Mouse (Mus musculus): ENCODE data around the gene Pole3.
"Not testable (repeated sequence)": the region's sequence is repeated elsewhere in the genome, so short reads cannot be mapped to it uniquely, and the experiment has no call there.

Pole3 gene

DNA sequence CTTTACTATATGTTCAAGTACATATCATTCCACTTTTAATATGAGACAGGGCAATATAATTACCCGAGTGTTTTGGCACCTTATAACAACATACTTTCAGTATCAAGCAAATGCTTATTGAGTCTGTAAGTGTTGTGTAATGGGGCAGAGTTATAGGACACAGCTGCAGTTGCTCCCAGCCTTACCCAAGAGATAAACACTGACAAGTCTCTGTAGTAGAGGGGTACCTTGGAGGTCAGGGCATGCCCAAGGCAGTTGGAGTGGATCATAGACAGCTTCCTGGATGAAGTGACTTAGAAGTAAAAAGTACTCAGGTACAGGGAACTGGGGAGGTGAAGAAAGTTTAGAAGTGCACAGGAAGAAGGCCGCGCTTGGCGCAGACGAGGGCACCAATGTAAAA is 37.7 kb downstream of the Pole3 start:
- DNase-seq (ENCODE audit: low spot score), result no peak

DNA sequence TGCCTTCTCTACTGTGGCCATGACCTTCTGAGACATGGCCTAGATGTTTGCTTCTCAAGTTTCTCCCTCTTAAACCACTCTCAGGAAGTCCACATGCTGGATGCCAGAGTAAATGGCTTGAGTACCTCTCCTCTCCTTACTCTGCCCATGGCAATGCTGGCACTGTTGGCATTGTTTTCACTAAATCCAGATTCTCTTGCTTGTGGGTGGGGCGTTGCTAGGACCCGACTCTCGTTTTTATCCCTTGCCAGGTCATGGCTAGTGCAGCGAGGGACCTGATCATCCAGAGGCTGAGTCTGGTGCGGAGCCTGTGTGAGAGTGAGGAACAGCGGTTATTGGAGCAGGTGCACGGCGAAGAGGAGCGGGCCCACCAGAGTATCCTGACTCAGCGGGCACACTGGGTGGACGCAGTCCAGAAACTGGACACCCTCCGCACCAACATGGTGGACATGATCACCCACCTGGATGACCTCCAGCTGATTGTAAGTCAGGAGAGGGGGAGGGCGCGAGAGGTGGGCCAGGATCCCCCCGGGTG is 38.6 kb downstream of the Pole3 start:
- DNase-seq (ENCODE audit: low spot score), result no peak

- DNase-seq (ENCODE audit: low spot score), result peak; percentile 73
Observed at GRCm38 (mm10) chr4:62485450-62486161, 39.3 kb downstream of the Pole3 start.

GRCm38 (mm10) chr4:62484928-62485327 is 39.9 kb downstream of the Pole3 start:
- no peak for DNase-seq (ENCODE audit: low spot score)

- DNase-seq (ENCODE audit: low spot score), result no peak
Observed at GRCm38 (mm10) chr4:62480709-62481605, 43.9 kb downstream of the Pole3 start.

DNA sequence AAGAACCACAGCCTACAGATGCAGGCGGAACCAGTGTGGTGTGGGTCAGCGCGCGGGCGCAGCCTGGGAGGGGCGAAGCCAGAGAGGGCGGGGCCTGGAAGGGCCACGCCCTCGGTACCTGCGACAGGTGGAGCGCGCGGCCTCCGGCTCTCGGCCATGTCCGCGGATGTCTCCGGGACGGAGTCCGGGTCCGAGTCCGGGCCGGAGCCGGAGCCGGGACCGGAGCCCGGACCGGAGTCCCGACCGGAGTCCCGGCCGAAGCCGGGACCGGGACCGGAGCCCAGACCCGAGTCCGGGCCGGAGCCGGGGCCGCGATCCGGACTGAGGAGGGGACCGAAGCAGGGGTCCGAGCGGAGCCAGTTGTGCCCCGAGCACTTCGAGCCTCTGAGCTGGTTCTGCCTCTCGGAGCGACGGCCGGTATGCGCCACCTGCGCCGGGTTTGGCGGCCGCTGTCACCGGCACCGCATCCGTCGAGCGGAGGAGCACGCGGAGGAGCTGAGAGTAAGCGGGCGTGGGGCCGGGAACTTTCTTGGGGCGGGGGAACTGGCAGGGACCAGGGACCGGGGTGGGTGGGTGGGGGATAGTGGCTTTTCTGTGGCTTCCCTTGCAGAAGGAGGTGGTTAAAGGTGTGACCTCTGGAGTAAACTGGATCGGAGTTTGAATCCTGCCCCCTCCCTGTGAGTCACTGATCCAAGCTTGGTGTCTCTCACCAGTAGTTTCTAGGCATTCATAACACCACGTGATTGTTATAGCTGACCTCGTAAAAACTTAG is 44.7 kb downstream of the Pole3 start, which contains the start of gene Bspry:
Bspry (plus strand) TSS at position 117 of the 772 bp plus-strand sequence.
- peak; percentile 79 for DNase-seq (ENCODE audit: low spot score)

DNA sequence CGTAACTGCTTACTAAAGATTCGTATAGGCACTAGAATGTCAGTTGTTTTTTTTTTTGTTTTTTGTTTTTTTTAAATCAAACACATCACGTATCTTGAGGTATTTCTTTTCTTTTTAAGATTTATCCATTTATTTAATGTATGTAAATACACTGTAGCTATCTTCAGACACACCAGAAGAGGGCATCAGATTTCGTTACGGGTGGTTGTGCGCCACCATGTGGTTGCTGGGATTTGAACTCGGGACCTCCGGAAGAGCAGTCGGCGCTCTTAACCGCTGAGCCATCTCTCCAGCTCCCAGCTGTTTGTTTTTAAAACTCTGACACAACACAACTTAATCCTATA is 45.3 kb downstream of the Pole3 start:
- not testable (repeated sequence) for DNase-seq (ENCODE audit: low spot score)

GRCm38 (mm10) chr4:62477542-62478244 is 47.2 kb downstream of the Pole3 start:
- DNase-seq (ENCODE audit: low spot score), result no peak

DNA sequence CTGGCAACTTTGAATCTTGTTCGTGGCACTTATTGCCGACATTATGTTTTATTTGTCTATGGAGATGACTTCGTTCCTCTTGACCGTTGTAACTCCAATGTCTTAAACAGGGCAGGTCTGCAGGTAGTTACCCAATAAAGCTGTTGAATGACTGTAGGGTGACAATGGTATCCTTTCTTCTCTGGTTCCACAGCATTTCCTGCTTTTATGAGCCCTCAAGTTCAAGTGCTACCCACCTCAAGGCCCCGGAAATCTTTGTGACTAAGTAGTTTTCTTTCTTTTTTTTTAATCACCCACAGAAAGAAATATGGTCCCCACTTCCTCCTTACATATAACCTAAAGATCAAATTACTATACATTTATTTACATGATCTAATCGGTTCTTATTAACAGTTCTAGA is 49.1 kb downstream of the Pole3 start:
- DNase-seq (ENCODE audit: low spot score), result no peak

DNA sequence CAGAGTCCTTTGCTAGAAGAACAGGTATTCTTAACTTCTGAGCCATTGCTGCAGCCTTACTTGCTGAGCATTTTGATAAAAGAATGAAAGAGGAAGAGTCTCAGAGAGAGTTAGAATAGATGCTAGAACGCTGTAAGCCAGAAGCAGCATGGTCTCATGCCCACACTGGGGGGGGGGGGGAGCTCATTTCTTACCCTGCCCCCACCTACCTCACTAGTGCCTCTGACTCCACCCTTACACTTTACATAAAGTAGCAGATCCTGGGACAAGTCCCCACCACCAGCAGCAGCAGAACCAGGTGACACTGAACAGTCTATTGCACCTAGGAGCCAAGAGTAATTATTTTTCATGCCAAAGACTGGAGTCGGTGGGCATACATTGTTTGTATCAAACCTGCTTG is 49.7 kb downstream of the Pole3 start:
- no peak for DNase-seq (ENCODE audit: low spot score)

Measured in urinary bladder, postnatal 14 days (tissue).